Mouse (Mus musculus) lung, postnatal 0 days (tissue): Measurements from ENCODE around the gene Dnm3.

Source experiments
- CTCF ChIP-seq: IDR thresholded peaks from 2 replicates; pipeline ENCODE4 v1.5.1; 2016; ENCODE audit warnings: antibody characterized with exemption, mild to moderate bottlenecking
- EP300 ChIP-seq: IDR thresholded peaks from 2 replicates; pipeline ENCODE4 v1.6.1; 2016; ENCODE audit warnings: antibody characterized with exemption, mild to moderate bottlenecking, control low read depth

- no peak for TF ChIP-seq CTCF
- TF ChIP-seq EP300, result no peak
Observed at GRCm38 (mm10) chr1:162428904-162429303, 48.9 kb downstream of the Dnm3 start.
